Mouse (Mus musculus) cerebellum, adult 11-12 months (tissue): ENCODE data around the gene Usp30.
A peak's percentile ranks its signal among the peaks of the same experiment; 100 is the strongest.

Source experiments
- DNase-seq: peaks from one replicate; pipeline ENCODE4 v3.0.0; 2022

Gene Usp30

DNA sequence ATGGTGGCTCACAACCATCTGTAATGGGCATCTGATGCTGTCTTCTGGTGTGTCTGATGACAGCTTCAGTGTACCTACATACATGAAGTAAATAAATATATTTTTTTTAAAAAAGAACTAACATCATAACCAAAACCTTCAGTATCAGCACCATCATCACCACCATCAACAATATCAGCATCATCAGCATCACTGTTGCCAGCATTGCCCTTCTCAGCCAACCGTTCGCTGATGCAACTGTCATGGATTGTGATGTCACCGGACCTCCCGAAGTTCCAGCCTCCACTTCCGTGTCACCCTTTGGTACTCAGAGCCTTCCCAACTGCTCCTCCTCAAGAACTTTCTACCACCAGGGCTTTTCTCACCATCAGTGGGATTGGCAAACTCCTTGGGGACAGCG is at the start of gene Usp30:
Usp30 (plus strand) TSS at position 301 of the 400 bp plus-strand sequence.
- no peak for DNase-seq

DNA sequence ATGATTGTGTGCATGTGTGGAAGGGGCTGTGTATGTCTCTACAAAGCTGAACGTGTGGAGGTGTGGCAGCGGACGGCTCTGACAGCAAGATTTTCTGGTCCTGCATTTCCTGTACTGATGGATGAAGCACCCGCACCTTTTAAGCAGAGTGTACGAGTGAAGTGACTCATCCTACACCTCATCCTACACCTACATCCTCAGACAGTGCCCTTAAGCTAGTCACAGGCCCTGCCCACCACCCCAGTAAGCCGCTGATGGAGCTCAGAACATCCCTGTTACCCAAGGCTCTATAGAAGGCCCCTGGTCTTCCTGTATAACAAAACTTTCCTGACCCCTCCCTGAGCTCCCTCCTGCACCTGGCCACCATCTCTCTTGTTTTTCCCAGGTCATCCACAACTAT is 40.9 kb upstream of the Usp30 start:
- no peak for DNase-seq

DNA sequence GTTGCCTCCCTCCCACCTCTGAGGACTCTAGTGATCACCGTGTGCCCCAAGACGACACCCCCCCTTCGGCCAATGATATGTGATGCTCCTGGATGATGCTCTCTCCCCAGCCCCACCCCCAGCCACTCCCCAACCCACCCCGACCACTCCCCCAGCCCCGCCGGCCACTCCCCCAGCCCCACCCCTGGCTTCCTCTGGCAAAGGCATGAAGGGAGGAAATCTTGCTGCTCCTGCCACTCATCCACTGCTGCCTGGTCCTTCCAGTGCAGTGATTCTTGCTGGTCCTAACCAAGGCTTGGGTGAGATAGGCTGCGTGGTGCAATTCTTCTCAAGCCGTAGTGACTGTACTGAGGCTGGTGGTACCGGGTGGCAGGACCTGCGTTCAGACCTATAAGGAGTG is 40.4 kb upstream of the Usp30 start:
- no peak for DNase-seq

GRCm38 (mm10) chr5:114027217-114027944 is 37.9 kb upstream of the Usp30 start:
- DNase-seq, result no peak

GRCm38 (mm10) chr5:114028111-114028510 is 37.1 kb upstream of the Usp30 start:
- DNase-seq, result peak; percentile 79

- DNase-seq, result no peak
Measured at GRCm38 (mm10) chr5:114030652-114031051, 34.6 kb upstream of the Usp30 start.

DNA sequence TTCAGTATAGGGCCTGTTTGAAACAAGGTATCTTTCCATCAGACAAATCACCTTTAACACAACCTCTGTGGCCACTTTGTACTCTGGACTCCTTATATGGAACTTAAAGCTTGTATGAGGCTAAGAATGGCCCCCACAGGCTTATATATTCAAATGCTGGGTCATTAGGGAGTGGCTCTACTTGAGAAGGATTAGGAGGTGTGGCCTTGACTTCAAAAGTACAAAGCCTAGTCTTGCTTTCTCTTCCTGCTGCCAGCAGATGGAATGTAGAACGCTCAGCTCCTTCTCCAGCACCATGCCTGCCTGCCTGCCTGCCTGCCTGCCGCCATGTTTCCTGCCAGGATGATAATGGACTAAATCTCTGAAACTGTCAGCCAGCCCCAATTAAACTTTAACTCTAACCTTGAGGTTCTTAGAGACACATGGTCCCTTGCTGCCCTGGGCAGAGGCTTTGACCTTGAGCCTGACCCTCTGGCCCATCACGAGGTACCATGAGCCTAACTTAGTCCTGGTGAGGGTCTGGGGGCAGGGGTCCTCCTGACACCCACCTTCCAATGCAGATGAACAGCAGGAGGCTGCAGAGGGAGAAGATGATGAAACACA is 33.0 kb upstream of the Usp30 start:
- DNase-seq, result no peak

- DNase-seq, result no peak
Measured at GRCm38 (mm10) chr5:114034393-114034792, 30.9 kb upstream of the Usp30 start.

DNA sequence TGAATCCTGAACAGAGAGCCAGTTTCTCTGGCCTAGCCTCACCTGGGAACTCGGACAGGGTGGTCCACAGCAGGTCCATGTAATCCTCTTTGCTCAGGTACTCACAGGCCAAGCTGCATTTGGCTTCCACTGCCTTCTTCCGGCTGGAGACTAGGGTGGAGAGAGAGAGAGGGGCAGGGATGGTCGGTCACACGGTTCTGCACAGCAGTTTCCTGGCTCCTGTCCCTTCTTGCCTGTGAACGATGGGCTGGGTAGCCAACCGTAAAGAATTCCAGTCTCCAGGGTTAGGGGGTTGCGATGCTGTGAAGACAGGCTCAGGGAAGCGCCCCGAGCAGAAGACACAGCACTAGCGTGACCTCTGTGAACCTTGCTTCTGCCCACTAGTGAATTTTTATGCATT is 30.1 kb upstream of the Usp30 start:
- DNase-seq, result peak; percentile 50

DNA sequence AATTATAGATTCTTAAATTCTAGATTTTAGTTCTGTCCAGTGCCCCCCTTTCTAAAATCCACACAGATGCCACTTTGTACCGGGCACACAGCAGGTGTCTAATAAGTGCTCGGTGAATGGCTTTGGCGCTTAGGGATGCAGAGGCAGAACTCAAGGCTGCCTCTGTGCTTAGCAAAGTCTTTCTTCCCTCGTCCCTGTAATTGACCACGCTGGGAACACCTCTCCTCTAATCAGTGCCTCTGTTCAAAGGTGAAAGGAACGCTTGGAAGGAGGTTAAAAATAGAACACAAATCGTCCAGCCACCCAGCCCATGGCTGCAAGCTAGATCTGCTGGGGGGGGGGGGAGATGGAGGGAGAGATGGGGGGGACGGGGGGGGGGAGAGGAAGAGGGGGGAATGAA is 24.8 kb upstream of the Usp30 start:
- no peak for DNase-seq

DNA sequence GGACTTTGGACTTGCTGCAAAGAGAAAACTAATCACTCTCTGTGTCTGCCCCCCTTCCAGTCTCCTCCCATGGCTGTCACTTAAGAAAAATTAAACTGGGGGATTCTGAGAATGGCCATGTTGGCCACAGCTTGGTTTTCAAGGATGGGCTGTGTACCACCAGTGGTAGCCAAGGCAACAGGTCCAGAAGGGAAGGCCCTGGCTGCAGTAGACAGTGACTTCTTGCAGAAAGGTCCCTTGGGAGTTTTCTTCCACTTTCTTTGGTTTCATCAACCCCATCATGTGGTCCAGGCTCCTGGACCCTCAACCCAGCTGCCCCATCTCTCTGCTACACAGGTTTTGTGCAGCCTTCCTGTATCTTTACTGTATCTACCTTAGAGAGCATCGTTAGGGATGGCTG is 24.4 kb upstream of the Usp30 start:
- no peak for DNase-seq

- no peak for DNase-seq
Measured at GRCm38 (mm10) chr5:114041327-114041930, 23.8 kb upstream of the Usp30 start.

DNA sequence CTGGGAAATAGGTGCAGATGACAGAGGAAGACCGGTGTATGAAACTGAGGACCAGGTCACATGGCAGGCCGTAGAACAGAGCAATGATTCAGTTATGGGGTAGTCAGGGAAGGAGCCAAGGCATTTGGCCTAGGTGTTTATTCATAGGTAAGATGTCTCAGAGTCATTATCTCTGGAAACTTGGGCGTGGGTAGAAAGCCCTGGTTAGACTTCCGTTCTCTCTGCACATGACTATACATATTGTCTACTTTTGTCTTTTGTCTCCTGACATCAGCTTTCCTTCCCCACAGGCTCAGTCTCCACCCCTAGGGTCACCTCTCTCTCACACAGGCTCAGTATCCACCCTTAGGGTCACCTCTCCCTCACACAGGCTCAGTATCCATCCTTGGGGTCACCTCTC is 21.5 kb upstream of the Usp30 start:
- no peak for DNase-seq

GRCm38 (mm10) chr5:114045134-114045533 is 20.1 kb upstream of the Usp30 start:
- DNase-seq, result no peak

DNA sequence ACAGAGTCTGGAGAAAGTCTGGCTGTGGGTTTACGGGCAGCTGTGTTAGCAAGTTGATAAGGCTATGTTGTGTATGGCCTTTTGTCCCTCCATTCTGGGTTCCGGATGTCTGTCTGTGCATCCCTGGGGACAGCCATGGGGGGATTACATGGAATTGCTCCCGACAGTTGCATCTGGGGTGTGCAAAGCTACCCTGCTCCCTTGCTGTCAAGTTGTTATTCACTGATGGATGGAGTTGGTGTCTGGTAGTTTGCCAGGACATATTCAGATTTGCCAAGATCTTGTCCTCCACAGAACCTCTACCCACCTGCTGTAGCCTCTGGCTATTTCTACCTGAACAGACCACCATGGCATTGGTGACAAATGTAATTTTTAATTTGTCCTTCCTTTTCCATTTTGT is 19.1 kb upstream of the Usp30 start:
- DNase-seq, result no peak

DNA sequence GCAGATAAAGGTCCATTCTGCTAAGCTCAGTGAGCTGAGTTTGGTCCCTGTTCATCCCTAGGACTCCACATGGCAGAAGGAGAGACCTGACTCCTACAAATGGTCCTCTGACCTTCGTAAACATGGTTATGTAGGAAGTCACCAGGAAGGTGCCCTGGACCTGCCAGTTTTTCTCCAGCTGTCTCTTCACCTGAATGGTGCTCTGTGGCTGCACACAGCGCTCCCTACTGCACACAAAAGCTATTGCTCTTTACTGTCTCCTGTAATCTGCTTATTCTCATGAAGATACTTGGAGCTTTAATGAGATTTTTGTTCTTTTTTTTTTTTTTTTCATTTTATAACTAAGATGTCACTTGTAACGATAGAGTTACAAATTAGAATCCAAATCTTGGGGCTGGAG is 18.7 kb upstream of the Usp30 start:
- no peak for DNase-seq

- DNase-seq, result no peak
Measured at GRCm38 (mm10) chr5:114047182-114047581, 18.1 kb upstream of the Usp30 start.

GRCm38 (mm10) chr5:114048731-114049308 is 16.4 kb upstream of the Usp30 start:
- no peak for DNase-seq

DNA sequence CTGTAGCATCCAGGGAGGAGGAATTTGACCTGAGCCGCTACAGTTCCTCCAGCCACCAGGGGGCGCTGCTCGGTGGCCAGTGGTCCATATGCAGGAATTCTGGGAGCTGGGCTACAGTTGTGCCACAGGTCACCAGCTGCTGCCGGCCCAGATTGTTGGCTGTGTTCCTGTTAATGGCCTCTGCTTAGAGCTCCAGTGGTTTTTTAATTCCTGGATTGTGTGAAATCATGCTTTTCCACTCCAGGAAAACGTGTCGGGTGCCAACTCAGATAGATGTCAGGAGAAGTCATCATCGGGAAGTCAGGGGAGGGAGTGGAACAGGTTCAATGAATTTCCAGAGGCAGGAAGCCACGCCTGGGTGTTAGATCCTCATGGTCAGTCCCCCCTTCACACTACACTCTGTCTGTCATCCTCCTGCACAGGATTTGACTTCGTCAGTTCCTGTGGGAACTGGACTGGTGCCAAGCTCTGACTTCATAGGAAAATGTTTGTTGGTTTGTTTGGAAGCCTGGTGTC is 13.0 kb upstream of the Usp30 start:
- DNase-seq, result peak; percentile 61

GRCm38 (mm10) chr5:114057129-114057731 is 8.0 kb upstream of the Usp30 start:
- no peak for DNase-seq

GRCm38 (mm10) chr5:114061675-114062074 is 3.6 kb upstream of the Usp30 start:
- no peak for DNase-seq

- DNase-seq, result no peak
Measured at GRCm38 (mm10) chr5:114063958-114064357, 1.3 kb upstream of the Usp30 start.

GRCm38 (mm10) chr5:114066601-114067000 is 1.3 kb downstream of the Usp30 start:
- no peak for DNase-seq
